Mouse (Mus musculus) olfactory bulb, adult 2 months (tissue): Measurements from ENCODE around the gene Gstm1.

ENCODE experiments used
- CTCF ChIP-seq: fragments of 200-500 bp; IDR thresholded peaks from 2 replicates; pipeline ENCODE4 v1.5.1; 2012; ENCODE audit warnings: low read depth, mild to moderate bottlenecking, low read length, moderate library complexity; ENCODE audit not compliant: insufficient read depth
- POLR2A ChIP-seq: fragments of 200-500 bp; IDR thresholded peaks from 2 replicates; pipeline ENCODE4 v1.6.1; 2012; ENCODE audit warnings: mild to moderate bottlenecking, low read depth, low read length, moderate library complexity; ENCODE audit not compliant: insufficient read depth

- no peak for TF ChIP-seq CTCF
- TF ChIP-seq POLR2A: no peak
Observed at GRCm38 (mm10) chr3:108032113-108032512, 14.3 kb upstream of the Gstm1 start.
